Mouse (Mus musculus): ENCODE measurements around the gene Morn3.

GRCm38 (mm10) chr5:122997205-122998204, 49.3 kb downstream of the Morn3 start:
- TF ChIP-seq CTCF (IDR thresholded peaks at IDR 0.05; ENCODE audit: borderline replicate concordance, insufficient read depth, low read depth, low read length) (no peak), POLR2A (IDR thresholded peaks at IDR 0.05; ENCODE audit: borderline replicate concordance, insufficient read depth, low read length) (0 out of 2 replicates have a peak, but pooled peaks have one; percentile 4)

Data from cerebellum, adult 2 months (tissue).